Mouse (Mus musculus) MEL (cell line): Measurements from ENCODE around the gene Dhcr24. TPM values are rescaled to one million over a fixed set of nuclear protein-coding genes. Genes with fewer than 3 reads are reported as not detected.

Source experiments
- DNase-seq: peaks from one replicate; pipeline ENCODE4 v3.0.0; 2011; ENCODE audit warnings: low read depth, low spot score
- H3K27ac ChIP-seq: 2 replicates; pipeline ENCODE4 v1.5.1; 2012; ENCODE audit warnings: low read depth, mild to moderate bottlenecking, control low read depth, low read length, moderate library complexity; ENCODE audit not compliant: control insufficient read depth
- H3K27me3 ChIP-seq, 2 experiments: fragments of 150-350 bp in 1 of 2; sonication (generic) in 1 of 2; 2 replicates each; pipeline ENCODE4 v1.6.1; 2012; ENCODE audit warnings: low read length in 2 of 2, mild to moderate bottlenecking in 2 of 2, improper control_type of control experiment in 1 of 2, moderate library complexity in 1 of 2; ENCODE audit not compliant: insufficient read depth in 2 of 2, control insufficient read depth in 1 of 2
- H3K36me3 ChIP-seq, 2 experiments: 2 replicates each; pipeline ENCODE4 v1.6.1; 2012 to 2014; ENCODE audit warnings: low read length in 2 of 2, improper control_type of control experiment in 1 of 2, inconsistent platforms in 1 of 2, mild to moderate bottlenecking in 1 of 2; ENCODE audit not compliant: insufficient read depth in 2 of 2, control insufficient read depth in 1 of 2
- H3K4me1 ChIP-seq, 2 experiments: fragments of 150-350 bp in 1 of 2; sonication (generic) in 1 of 2; 2 replicates each; pipeline ENCODE4 v1.6.1; 2012; ENCODE audit warnings: low read length in 2 of 2, improper control_type of control experiment in 1 of 2, mild to moderate bottlenecking in 1 of 2; ENCODE audit not compliant: insufficient read depth in 2 of 2, control insufficient read depth in 1 of 2
- H3K4me3 ChIP-seq, 2 experiments: fragments of 150-350 bp in 1 of 2; sonication (generic) in 1 of 2; 2 replicates each; pipeline ENCODE4 v1.5.1; 2012; ENCODE audit warnings: low read depth in 2 of 2, low read length in 2 of 2, mild to moderate bottlenecking in 2 of 2, moderate library complexity in 2 of 2, control low read depth in 1 of 2, improper control_type of control experiment in 1 of 2; ENCODE audit not compliant: control insufficient read depth in 1 of 2, insufficient read depth in 1 of 2
- H3K79me2 ChIP-seq: 2 replicates; pipeline ENCODE4 v1.6.1; 2012; ENCODE audit warnings: mild to moderate bottlenecking, low read length, moderate library complexity; ENCODE audit not compliant: control insufficient read depth, poor library complexity, insufficient read depth
- H3K9ac ChIP-seq: 2 replicates; pipeline ENCODE4 v1.6.1; 2012; ENCODE audit warnings: low read depth, mild to moderate bottlenecking, control low read depth, low read length, moderate library complexity; ENCODE audit not compliant: control insufficient read depth, poor library complexity, severe bottlenecking
- H3K9me3 ChIP-seq: fragments of 150-350 bp; sonication (generic); replicated peaks from 2 replicates; pipeline ENCODE4 v1.6.1; 2012; ENCODE audit warnings: mild to moderate bottlenecking, low read length, improper control_type of control experiment, moderate library complexity; ENCODE audit not compliant: insufficient read depth
- BHLHE40 ChIP-seq: IDR thresholded peaks from 2 replicates; pipeline ENCODE4 v1.6.1; 2012; ENCODE audit warnings: low read depth, mild to moderate bottlenecking, inconsistent platforms, low read length, improper control_type of control experiment, borderline replicate concordance
- CHD1 ChIP-seq: IDR thresholded peaks from 2 replicates; pipeline ENCODE4 v1.6.1; 2012; ENCODE audit warnings: low read depth, mild to moderate bottlenecking, inconsistent platforms, low read length, improper control_type of control experiment
- CHD2 ChIP-seq: IDR thresholded peaks from 2 replicates; pipeline ENCODE4 v1.6.1; 2011; ENCODE audit warnings: low read length, improper control_type of control experiment
- CTCF ChIP-seq, 3 experiments: IDR thresholded peaks in 2 of 3; conservative IDR thresholded peaks in 1 of 3; 2 replicates each; pipeline ENCODE4 v1.5.1; 2011 to 2012; ENCODE audit warnings: low read length in 3 of 3, low read depth in 2 of 3, mild to moderate bottlenecking in 2 of 3, improper control_type of control experiment in 1 of 3, inconsistent platforms in 1 of 3, mixed read lengths in 1 of 3, moderate library complexity in 1 of 3; ENCODE audit not compliant: control insufficient read depth in 1 of 3, insufficient read depth in 1 of 3, poor library complexity in 1 of 3, severe bottlenecking in 1 of 3
- EP300 ChIP-seq, 2 experiments: IDR thresholded peaks; 2 replicates each; pipeline ENCODE4 v1.6.1; 2011; ENCODE audit warnings: improper control_type of control experiment in 2 of 2, low read length in 2 of 2, low read depth in 1 of 2, mild to moderate bottlenecking in 1 of 2
- ETS1 ChIP-seq: IDR thresholded peaks from 2 replicates; pipeline ENCODE4 v1.6.1; 2012; ENCODE audit warnings: low read depth, mild to moderate bottlenecking, inconsistent platforms, low read length, improper control_type of control experiment, moderate library complexity
- HCFC1 ChIP-seq: IDR thresholded peaks from 2 replicates; pipeline ENCODE4 v1.6.1; 2012; ENCODE audit warnings: low read depth, mild to moderate bottlenecking, inconsistent platforms, low read length, improper control_type of control experiment, moderate library complexity
- JUND ChIP-seq: IDR thresholded peaks from 2 replicates; pipeline ENCODE4 v1.6.1; 2011; ENCODE audit warnings: low read depth, mild to moderate bottlenecking, improper control_type of control experiment, low read length
- MAFK ChIP-seq: IDR thresholded peaks from 2 replicates; pipeline ENCODE4 v1.6.1; 2011; ENCODE audit warnings: low read depth, mild to moderate bottlenecking, low read length, improper control_type of control experiment, borderline replicate concordance
- MAZ ChIP-seq: IDR thresholded peaks from 2 replicates; pipeline ENCODE4 v1.6.1; 2012; ENCODE audit warnings: low read depth, mild to moderate bottlenecking, inconsistent platforms, low read length, improper control_type of control experiment
- MXI1 ChIP-seq: IDR thresholded peaks from 2 replicates; pipeline ENCODE4 v1.6.1; 2011; ENCODE audit warnings: mild to moderate bottlenecking, low read depth, low read length, improper control_type of control experiment
- MYC ChIP-seq: IDR thresholded peaks from 2 replicates; pipeline ENCODE4 v1.6.1; 2011; ENCODE audit warnings: low read depth, mild to moderate bottlenecking, low read length, improper control_type of control experiment, moderate library complexity
- NELFE ChIP-seq: IDR thresholded peaks from 2 replicates; pipeline ENCODE4 v1.6.1; 2011; ENCODE audit warnings: low read depth, low read length, improper control_type of control experiment
- NRF1 ChIP-seq: IDR thresholded peaks from 2 replicates; pipeline ENCODE4 v1.6.1; 2014; ENCODE audit warnings: low read depth, mild to moderate bottlenecking, inconsistent platforms, low read length, improper control_type of control experiment, moderate library complexity; ENCODE audit not compliant: poor library complexity, insufficient read depth, severe bottlenecking
- POLR2A ChIP-seq, 2 experiments: IDR thresholded peaks; 2 replicates each; pipeline ENCODE4 v1.6.1; 2011 to 2012; ENCODE audit warnings: low read length in 2 of 2, mild to moderate bottlenecking in 2 of 2, control low read depth in 1 of 2, improper control_type of control experiment in 1 of 2, low read depth in 1 of 2, moderate library complexity in 1 of 2; ENCODE audit not compliant: control insufficient read depth in 1 of 2, insufficient read depth in 1 of 2, poor library complexity in 1 of 2
- POLR2AphosphoS2 ChIP-seq: IDR thresholded peaks from 2 replicates; pipeline ENCODE4 v1.6.1; 2011; ENCODE audit warnings: low read length, improper control_type of control experiment
- POLR2AphosphoS5 ChIP-seq: IDR thresholded peaks from 2 replicates; pipeline ENCODE4 v1.6.1; 2012; ENCODE audit warnings: low read depth, borderline replicate concordance, mild to moderate bottlenecking, inconsistent platforms, low read length, moderate library complexity, mixed read lengths
- RAD21 ChIP-seq: IDR thresholded peaks from 2 replicates; pipeline ENCODE4 v1.6.1; 2011; ENCODE audit warnings: mild to moderate bottlenecking, low read depth, low read length, improper control_type of control experiment
- SIN3A ChIP-seq: IDR thresholded peaks from 2 replicates; pipeline ENCODE4 v1.6.1; 2012; ENCODE audit warnings: low read length, improper control_type of control experiment, inconsistent platforms
- SMC3 ChIP-seq: IDR thresholded peaks from 2 replicates; pipeline ENCODE4 v1.6.1; 2011; ENCODE audit warnings: low read depth, low read length, improper control_type of control experiment
- TBP ChIP-seq: IDR thresholded peaks from 2 replicates; pipeline ENCODE4 v1.8.0; 2011; ENCODE audit warnings: low read depth, low read length, improper control_type of control experiment
- TCF12 ChIP-seq: IDR thresholded peaks from 2 replicates; pipeline ENCODE4 v1.6.1; 2014; ENCODE audit warnings: low read depth, mild to moderate bottlenecking, inconsistent platforms, low read length, improper control_type of control experiment, moderate library complexity
- USF1 ChIP-seq: IDR thresholded peaks from 2 replicates; pipeline ENCODE4 v1.6.1; 2014; ENCODE audit warnings: low read depth, mild to moderate bottlenecking, inconsistent platforms, low read length, improper control_type of control experiment, moderate library complexity
- ZKSCAN1 ChIP-seq: IDR thresholded peaks from 2 replicates; pipeline ENCODE4 v1.6.1; 2012; ENCODE audit warnings: low read depth, mild to moderate bottlenecking, inconsistent platforms, low read length, improper control_type of control experiment, moderate library complexity
- ZMIZ1 ChIP-seq: IDR thresholded peaks from 2 replicates; pipeline ENCODE4 v1.6.1; 2012; ENCODE audit warnings: low read depth, mild to moderate bottlenecking, inconsistent platforms, low read length, improper control_type of control experiment, moderate library complexity
- polyA plus RNA-seq, 2 experiments: library from polyadenylated mRNA; stranded (reverse) in 1 of 2; unstranded in 1 of 2; fragments of >175 nt in 1 of 2; fragments of >200 nt in 1 of 2; gene quantifications; 2 replicates each; pipeline versions ENCODE4 v1.2.1 to v1.2.4; 2012; ENCODE audit warnings: low replicate concordance in 2 of 2, low read depth in 1 of 2; ENCODE audit not compliant: insufficient read length in 2 of 2, insufficient read depth in 1 of 2, missing spikeins in 1 of 2
- total RNA-seq: library from RNA; depleted of rRNA; stranded (reverse); fragments of 300-350 nt; gene quantifications from 2 replicates; pipeline ENCODE4 v1.2.3, GENCODE M21; 2012

Gene Dhcr24
- total and polyA plus RNA-seq, 3 experiments: 39.2 to 63.0 TPM; not detected in 1

DNA sequence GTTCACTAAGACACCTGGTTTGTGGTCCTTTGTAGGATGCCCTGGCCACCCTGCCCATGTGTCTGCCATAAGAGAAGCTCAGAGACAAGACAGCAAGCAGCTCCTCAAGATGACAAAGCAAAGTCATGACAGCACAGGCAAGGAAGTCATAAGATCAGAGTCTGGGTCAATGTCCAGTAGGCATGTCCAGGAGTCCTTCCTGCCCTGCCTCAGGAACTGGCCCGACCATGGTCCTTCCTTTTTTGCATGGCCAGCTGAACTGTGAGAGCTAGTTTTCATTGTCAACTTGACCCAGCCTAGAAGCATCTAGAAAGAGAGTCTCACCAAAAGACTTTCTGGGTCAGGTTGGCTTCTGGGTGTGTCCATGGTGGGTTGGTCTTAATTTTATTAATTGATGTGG is 47.1 kb downstream of the Dhcr24 start:
- Histone ChIP-seq H3K9ac (no peak overlapping the region), H3K27me3 (no peaks in the 10 kb centered on the region), H3K4me1 (no peaks in the 10 kb centered on the region), H3K27ac (no peak overlapping the region), H3K9me3 (no peaks in the 10 kb centered on the region), H3K36me3 (peaks cover 0 to 3% of the 10 kb centered on the region in 2 experiments; a peak in 1 of 4 replicates), H3K79me2 (no peaks in the 10 kb centered on the region), H3K4me3 (no peak overlapping the region)
- TF ChIP-seq CHD1 (no peak), POLR2AphosphoS2 (no peak), HCFC1 (no peak), EP300 (IDR thresholded peaks at IDR 0.05; ENCODE audit: low read depth in 1 of 2, low read length in 2 of 2) (no peak)
- DNase-seq: no peak

DNA sequence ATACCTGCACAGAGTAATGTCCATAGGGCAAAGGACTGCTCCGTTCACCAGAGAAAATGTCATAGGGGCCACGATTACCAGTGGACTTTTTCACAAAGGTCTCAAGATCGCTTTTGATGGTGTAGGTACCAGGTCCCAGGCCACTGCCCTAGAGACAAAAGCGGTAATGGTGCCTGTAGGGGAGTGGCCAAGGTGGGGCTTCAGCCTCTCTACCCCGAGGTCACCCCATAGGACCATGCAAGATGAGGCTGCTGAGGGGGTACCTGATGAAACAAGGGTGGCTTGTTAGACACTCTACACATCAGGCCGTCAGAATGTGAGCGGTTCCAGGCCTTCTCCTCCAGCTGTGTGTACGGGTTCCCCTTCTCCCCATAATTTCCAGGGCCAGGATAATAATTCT is 52.3 kb downstream of the Dhcr24 start:
- Histone ChIP-seq H3K4me3 (no peak overlapping the region), H3K4me1 (peaks cover 0 to 7% of the 10 kb centered on the region in 2 experiments; a peak in 1 of 4 replicates), H3K9ac (no peak overlapping the region), H3K36me3 (peaks cover 0 to 7% of the 10 kb centered on the region in 2 experiments; a peak in 2 of 4 replicates), H3K79me2 (peaks cover 10% of the 10 kb centered on the region), H3K27ac (0 out of 2 replicates have a peak overlapping the region, but pooled peaks have one; percentile 6), H3K27me3 (no peaks in the 10 kb centered on the region), H3K9me3 (no peaks in the 10 kb centered on the region)
- TF ChIP-seq ZKSCAN1 (no peak), ETS1 (no peak), TCF12 (no peak), RAD21 (no peak), POLR2A (IDR thresholded peaks at IDR 0.05; ENCODE audit: control insufficient read depth in 1 of 2, insufficient read depth in 1 of 2, low read depth in 1 of 2, low read length in 2 of 2, poor library complexity in 1 of 2) (no peak), CHD1 (no peak), MYC (no peak), SMC3 (no peak)
- no peak for DNase-seq

DNA sequence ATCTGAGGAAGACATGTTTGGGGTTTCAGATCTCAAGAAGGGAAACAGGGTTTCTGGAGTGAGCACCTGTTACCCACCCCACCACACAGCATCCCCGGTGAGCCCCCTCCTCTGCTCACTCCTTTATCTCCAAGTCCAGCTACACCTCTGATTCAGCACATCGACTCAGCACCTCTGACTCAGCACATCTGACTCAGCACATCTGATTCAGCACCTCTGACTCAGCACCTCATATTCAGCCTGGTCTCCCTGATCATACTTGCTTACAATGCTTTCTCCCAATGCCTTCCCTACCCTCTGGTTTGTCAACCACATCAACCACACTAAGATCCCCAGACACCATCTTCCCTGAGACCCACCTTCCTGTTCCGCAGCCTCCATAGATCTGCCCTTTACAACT is 52.7 kb downstream of the Dhcr24 start:
- Histone ChIP-seq H3K27ac (peak overlapping the region; percentile 67), H3K79me2 (peaks cover 10% of the 10 kb centered on the region), H3K4me1 (peaks cover 0 to 7% of the 10 kb centered on the region in 2 experiments; a peak in 1 of 4 replicates), H3K4me3 (peak overlapping the region; percentile 67 to 74), H3K27me3 (no peaks in the 10 kb centered on the region), H3K36me3 (peaks cover 0 to 7% of the 10 kb centered on the region in 2 experiments; a peak in 2 of 4 replicates), H3K9me3 (no peaks in the 10 kb centered on the region), H3K9ac (peak overlapping the region; percentile 69)
- DNase-seq: peak; percentile 89
- TF ChIP-seq NRF1 (no peak), ZMIZ1 (no peak), MAZ (no peak; the same call in 1 of the 2 replicates), RAD21 (no peak), CTCF (IDR thresholded peaks at IDR 0.05 in 2 of 3, conservative IDR thresholded peaks at IDR 0.05 in 1 of 3; ENCODE audit: control insufficient read depth in 1 of 3, insufficient read depth in 1 of 3, low read depth in 2 of 3, low read length in 3 of 3, poor library complexity in 1 of 3, severe bottlenecking in 1 of 3) (no peak), HCFC1 (no peak), MXI1 (peak; percentile 67; the same call in 1 of the 2 replicates), MYC (0 out of 2 replicates have a peak, but pooled peaks have one; percentile 39), POLR2AphosphoS5 (no peak), USF1 (no peak), MAFK (peak; percentile 99), TCF12 (peak; percentile 73), TBP (peak; percentile 41; the same call in 1 of the 2 replicates), POLR2AphosphoS2 (no peak), POLR2A (IDR thresholded peaks at IDR 0.05; ENCODE audit: control insufficient read depth in 1 of 2, insufficient read depth in 1 of 2, low read depth in 1 of 2, low read length in 2 of 2, poor library complexity in 1 of 2) (peak in 1 of 2 experiments; percentile 34; a peak in 1 of 4 replicates), CHD2 (no peak), ZKSCAN1 (no peak), BHLHE40 (no peak), NELFE (no peak), JUND (peak; percentile 58; the same call in 1 of the 2 replicates), SIN3A (peak; percentile 73)
